Mouse (Mus musculus) bone marrow, adult 2 months (tissue): ENCODE data around the gene Iqsec3.

ENCODE experiments used
- CTCF ChIP-seq: fragments of 200-500 bp; IDR thresholded peaks from 2 replicates; pipeline ENCODE4 v1.5.1; 2011; ENCODE audit warnings: low read length, control low read depth; ENCODE audit not compliant: control insufficient read depth, insufficient read depth
- POLR2A ChIP-seq: fragments of 200-500 bp; IDR thresholded peaks from 2 replicates; pipeline ENCODE4 v1.6.1; 2011; ENCODE audit warnings: low read depth, mild to moderate bottlenecking, control low read depth, low read length, borderline replicate concordance; ENCODE audit not compliant: control insufficient read depth

DNA sequence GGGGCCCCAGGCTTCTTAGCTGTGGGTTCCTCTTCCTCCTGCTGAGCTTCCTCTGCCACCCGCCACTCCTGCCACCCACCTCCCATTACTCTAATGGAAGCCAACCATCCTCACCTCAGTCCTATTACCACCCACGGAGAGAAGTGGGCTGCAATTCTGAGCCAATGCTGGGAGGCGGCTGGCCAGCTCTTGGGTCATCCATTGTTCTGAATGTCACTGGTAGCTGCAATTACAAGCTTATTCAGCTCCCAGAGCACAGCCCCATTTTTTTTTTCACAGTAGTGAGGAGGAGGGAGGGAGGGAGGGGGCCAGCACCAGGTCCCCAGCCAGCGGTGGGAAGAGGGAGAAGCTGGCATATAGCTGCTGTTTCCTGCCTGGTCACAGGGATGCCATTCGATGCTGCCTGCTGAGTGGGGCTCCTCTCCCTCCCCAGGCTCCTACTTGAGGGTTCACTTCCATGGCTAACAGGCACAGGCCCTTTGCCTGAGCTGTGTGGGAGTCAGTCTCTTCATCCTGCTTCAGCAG is 32.7 kb downstream of the Iqsec3 start:
- TF ChIP-seq CTCF = no peak
- no peak for TF ChIP-seq POLR2A
